Mouse (Mus musculus) CH12F3 (cell line): ENCODE measurements around the gene Kank3.

Experiments
- in situ Hi-C: fragments of 300-500 bp; cut with MboI; formaldehyde crosslinking; loops from 2 replicates; pipeline ENCODE4 v1.14.3; 2020; ENCODE audit warnings: low sequenced_read_pairs

Gene Kank3

GRCm38 (mm10) chr17:33810334-33811141 is at the start of gene Kank3:
TSS of gene Kank3 (plus strand) at chr17:33810519.
- in situ Hi-C loops = no loop called here

DNA sequence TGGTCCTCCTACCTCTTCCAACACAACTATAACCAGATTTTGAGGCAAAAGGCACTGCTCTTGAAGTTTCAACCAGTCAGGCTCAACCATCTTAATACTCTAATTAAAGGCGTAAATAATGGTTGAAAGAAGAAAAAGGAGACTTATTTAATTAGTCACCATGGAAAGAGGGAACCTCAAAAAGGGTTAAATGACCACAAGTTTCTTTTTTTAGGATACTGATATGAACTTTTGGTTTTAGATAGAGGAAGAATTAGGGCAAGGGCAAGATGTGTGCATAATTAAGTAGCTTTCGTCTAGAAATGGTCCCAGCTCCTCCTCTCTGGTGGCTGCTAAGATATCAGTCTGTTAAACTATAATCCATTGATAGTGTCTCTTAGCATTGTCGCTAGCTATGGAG is 43.9 kb upstream of the Kank3 start:
- in situ Hi-C loops = no loop called here

DNA sequence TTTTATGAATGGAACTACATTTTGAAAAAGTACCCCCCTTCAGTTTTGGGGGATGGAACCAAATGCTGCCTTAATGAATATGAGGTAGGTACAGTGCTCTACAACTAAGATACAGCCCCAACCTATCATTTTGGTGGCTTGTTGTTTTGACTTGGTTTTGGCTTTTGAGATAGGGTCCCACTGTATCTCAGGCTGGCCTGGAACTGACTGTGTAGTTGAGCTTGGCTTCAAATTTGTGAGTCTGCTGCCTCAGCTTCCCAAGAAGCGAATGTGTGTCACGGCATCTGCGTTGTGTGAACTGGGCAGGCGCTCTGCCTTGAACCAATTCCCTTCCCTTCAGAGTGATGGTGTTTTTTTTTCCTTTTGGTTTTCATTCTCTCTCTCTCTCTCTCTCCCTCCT is 38.7 kb upstream of the Kank3 start:
- in situ Hi-C loops = no loop called here

DNA sequence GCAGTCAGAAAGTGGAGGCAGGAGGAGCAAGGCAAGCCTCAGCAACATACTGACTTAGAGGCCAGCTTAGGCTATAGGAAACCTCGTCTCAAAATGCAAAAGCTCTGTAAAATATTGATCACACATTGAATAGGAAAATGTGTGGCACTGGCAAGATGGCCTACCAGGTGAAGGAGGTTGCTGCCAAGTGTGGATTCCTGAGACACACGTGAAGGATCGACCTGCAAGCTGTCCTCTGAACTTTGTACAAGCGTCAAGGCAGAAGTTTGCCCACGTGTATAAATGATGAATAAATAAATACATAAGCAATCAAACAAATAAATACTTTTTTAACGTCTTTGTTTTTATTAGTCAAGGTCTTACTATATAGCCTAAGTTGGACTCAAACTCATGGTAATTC is 36.9 kb upstream of the Kank3 start:
- in situ Hi-C loops = no loop called here

GRCm38 (mm10) chr17:33773871-33774572 is 36.3 kb upstream of the Kank3 start:
- in situ Hi-C loops = no loop called here

DNA sequence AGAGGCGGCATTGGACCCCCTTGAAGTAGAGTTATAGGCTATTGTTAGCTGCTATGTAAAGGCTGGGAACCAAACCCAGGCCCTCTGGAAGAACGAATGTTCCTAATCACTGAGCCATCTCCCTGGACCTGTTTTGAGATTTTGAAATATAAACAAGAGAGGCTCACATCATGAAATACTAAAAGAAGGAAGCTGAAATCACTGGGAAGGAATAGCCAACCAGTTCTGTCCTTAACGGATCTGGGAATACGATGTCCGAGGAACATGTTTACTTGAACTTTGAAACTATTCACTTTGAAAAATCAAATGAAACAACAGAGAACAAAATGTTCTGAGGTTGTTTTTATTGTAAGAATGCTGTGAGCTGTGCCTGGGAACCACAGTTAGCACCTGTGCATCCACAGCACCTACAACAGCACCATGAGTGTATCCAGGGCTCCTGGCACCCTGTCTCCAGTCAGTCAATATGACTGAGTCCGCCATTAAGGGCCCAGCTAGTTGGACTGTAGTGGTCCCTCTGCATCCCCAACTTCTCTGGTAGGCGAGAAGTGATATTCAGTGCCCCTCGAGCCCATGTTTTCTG is 35.7 kb upstream of the Kank3 start:
- in situ Hi-C loops = no loop called here

- in situ Hi-C loops = no loop called here
Measured at GRCm38 (mm10) chr17:33775287-33775686, 35.0 kb upstream of the Kank3 start.

GRCm38 (mm10) chr17:33779271-33779966 is 30.9 kb upstream of the Kank3 start:
- in situ Hi-C loops = no loop called here

GRCm38 (mm10) chr17:33779967-33780295 is 30.4 kb upstream of the Kank3 start:
- in situ Hi-C loops = no loop called here

DNA sequence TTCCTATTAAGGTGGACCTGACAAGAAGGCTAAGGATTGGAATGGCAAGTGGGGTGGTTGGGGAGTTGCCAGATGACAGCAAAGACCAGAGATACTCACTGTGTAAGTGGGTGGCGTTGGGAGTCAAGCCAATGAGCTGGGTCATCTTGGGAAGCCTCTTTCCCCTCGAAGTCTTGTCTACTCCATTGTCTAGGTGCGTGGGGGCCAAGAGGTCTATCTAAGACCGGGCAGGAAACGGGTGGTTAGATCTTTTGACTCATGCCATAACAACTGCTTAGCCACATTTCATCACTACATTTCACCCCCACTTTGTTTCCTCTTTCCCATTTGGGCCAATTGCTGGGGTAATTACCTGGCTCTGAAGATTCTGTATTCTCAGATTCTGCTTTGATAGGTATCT is 29.9 kb upstream of the Kank3 start:
- in situ Hi-C loops = no loop called here

DNA sequence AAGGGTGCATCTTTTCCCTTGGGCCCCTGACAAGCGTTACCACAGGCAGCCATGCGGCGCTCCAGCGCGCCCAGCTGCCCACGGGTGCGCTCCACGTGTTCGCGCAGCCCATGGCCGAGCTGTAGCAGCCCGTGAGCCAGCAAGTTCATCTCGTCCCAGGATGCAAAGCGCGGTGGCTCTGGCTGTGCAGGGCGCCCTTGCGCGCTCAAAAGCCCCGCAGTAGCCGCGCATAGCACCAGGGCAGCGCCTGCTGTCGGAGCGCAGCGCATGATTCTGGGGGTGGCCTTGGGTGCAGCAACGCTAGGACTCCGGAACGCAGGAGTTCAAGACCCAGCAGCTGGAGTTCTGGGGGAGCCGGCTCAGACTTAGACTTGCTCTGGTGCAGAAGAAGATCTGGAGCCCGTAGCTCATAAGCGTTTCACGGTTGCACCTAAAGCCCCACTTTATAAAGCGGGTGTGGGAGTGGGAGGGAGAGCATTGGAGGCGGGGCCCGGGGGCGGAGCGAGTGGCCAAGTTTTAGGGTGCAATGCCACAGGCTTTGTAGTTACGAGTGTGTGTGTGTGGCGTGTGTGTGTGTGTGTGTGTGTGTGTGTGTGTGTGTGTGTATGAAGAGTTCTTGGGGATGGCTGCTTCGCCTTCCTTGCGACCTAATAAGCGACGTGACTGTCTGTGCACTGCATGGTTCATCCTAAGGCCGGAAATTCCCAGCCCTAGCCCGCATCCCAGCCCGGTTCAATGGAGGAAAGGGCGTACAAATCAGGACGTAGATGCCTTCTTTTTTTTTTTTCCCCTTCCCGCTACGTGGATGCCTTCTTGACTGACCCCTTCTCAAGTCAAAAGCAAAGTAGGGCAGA is 29.0 kb upstream of the Kank3 start, which contains the start of gene Angptl4:
TSS of gene Angptl4 (minus strand) at position 707 of the 854 bp plus-strand sequence.
- in situ Hi-C loops = no loop called here

DNA sequence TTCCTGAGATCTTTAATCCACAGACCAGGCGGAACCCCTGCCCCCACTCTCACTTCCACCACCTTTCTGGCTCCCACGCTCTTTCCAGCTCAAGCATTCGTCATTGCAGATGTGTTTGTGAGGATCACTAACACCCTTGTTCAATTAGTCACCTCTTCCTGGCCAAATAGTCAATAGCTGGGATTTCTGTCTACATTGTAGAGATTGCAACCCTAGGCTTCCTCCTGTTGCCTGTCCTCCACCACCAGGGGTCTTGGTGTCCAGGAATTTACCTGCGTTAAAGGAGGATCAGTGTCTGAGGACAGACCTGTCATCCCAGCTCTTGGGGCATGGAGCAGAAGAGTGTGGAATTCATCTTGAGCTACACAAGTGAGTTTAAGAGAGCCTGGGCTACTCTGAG is 28.3 kb upstream of the Kank3 start:
- in situ Hi-C loops = no loop called here

DNA sequence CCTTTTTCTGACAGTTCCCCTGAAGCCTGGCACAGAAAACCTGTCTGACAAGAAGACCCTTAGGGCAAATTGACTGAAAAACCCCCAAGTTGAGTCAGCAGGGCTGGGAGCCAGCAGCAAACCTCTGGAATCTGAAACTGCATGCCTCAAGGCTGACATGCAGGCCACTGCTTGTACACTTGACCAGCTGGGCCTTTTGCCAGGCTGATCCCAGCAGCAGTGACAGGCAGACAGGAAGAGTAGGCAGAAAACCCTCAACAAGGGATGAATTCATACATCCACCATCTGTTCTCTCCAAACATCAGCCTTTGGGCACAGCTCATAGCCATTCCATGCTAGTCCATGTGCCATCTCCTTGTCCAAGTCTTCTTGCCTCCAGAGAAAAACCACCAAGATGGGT is 26.9 kb upstream of the Kank3 start:
- in situ Hi-C loops = no loop called here

GRCm38 (mm10) chr17:33784939-33785338 is 25.4 kb upstream of the Kank3 start:
- in situ Hi-C loops = no loop called here

- in situ Hi-C loops = no loop called here
Measured at GRCm38 (mm10) chr17:33786375-33786774, 23.9 kb upstream of the Kank3 start.

DNA sequence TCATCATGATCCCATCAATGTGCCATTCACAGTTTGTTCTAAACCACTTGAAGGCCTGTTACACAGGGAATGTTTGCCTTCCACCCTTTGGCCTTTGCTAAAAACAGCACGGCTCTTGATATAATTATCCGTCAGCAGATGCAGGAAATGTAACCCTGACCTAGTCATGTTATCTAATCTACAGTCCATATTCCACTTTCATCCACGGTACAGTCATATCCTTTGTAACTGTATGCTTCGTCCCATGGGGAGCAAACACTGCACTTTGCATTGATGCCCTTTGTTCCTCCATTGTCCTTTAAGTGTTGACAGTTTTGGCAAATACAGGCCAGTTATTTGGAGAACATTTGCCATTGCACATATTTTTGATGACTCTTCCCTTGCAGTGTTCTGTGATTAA is 21.6 kb upstream of the Kank3 start:
- in situ Hi-C loops = no loop called here

DNA sequence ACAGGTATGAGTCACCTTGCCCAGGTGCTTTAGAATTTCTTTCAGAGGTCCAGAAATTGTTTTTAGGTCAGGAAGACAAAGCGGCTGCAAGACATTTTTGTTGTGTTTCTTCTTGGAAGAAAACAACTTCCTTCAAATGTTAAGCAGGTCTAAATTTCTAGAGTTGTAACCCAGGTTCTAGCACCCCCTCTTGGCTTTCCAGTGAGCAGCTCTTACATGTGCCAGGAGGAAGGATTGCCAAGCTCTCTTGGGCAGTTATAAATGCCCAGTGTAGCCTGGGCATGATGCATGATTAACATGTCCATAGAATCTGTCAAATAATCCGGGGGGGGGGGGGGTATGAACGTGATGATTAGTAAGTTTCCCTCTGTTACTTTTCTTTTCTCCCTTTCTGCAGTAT is 12.0 kb upstream of the Kank3 start:
- in situ Hi-C loops = no loop called here

GRCm38 (mm10) chr17:33799277-33799676 is 11.0 kb upstream of the Kank3 start:
- in situ Hi-C loops = no loop called here

DNA sequence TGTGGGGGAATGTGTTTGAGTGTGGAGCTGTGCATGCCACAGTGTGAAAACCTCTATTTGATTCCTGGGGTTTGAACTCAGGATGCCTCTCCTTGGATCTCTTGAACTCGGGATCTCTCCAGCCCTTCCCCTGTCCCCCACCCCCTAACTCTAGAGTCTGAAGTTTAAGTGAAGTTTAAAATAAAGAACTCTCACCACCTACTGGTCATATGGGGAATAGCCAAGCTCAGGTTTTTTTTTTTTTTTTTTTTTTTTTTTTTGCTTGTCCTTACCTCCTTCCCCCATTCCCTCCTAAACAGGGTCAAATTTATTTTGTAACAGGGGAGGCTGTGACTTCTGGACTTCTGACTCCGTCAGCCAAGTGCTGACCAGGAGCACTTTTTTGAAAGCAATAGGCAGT is 8.1 kb upstream of the Kank3 start:
- in situ Hi-C loops = no loop called here

- in situ Hi-C loops = no loop called here
Measured at GRCm38 (mm10) chr17:33804205-33804604, 6.1 kb upstream of the Kank3 start.

DNA sequence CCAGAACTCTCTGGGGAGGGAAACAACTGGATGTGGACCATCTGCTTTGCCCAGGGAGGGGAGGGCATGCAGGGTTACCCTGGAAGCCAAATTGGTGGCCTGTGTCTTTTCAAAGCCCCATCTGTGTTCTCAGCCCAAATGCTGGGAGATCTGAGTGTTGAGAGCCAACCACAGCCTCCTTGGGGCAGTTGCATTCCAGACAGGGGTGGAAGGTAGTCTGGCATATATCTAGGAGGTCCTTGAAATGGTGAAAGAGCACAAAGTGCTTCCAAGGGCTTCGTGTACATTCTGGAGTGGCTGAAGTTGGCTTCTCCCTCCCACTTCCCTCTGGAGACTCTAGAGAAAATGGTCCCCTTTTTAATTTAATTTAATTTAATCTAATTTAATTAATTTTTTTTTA is 5.6 kb upstream of the Kank3 start:
- in situ Hi-C loops = no loop called here
